Mouse (Mus musculus) brain, embryonic 14.5 days (tissue): ENCODE measurements around the gene Pappa.

ENCODE experiments used
- CTCF ChIP-seq: fragments of 200-500 bp; IDR thresholded peaks from 2 replicates; pipeline ENCODE4 v1.5.1; 2012; ENCODE audit warnings: inconsistent platforms, mild to moderate bottlenecking, moderate library complexity, borderline replicate concordance; ENCODE audit not compliant: insufficient read depth, insufficient read length; ENCODE audit errors: extremely low read depth
- POLR2A ChIP-seq: fragments of 200-500 bp; IDR thresholded peaks from 2 replicates; pipeline ENCODE4 v1.6.1; 2012; ENCODE audit warnings: mild to moderate bottlenecking, inconsistent platforms, borderline replicate concordance; ENCODE audit not compliant: poor library complexity, insufficient read depth, insufficient read length, severe bottlenecking; ENCODE audit errors: extremely low read depth

GRCm38 (mm10) chr4:65135109-65135508 is 11.1 kb downstream of the Pappa start:
- TF ChIP-seq POLR2A (no peak), CTCF (no peak)
